Mouse (Mus musculus): ENCODE results near the gene Stip1. TPM values are rescaled to one million over a fixed set of nuclear protein-coding genes. Genes with fewer than 3 reads are reported as not detected.
"Not testable (repeated sequence)": the region's sequence is repeated elsewhere in the genome, so short reads cannot be mapped to it uniquely, and the experiment has no call there.

The Stip1 gene
- total RNA-seq (2021) = 100 to 1,000 TPM; 115 to 117 TPM
- long read RNA-seq, experiment 1, transcript Stip1-201 (14 exons, 2,108 nt) = major isoform, 89 of 108 reads
- long read RNA-seq, experiment 1, partial matches to known transcripts = 16 of 108 reads
- long read RNA-seq, experiment 1, other reads (novel, unspliced or antisense) = 3 of 108 reads
- long read RNA-seq, experiment 2, transcript Stip1-201 (14 exons, 2,108 nt) = major isoform, 129 of 153 reads
- long read RNA-seq, experiment 2, partial matches to known transcripts = 23 of 153 reads
- long read RNA-seq, experiment 2, other reads (novel, unspliced or antisense) = 1 of 153 reads

DNA sequence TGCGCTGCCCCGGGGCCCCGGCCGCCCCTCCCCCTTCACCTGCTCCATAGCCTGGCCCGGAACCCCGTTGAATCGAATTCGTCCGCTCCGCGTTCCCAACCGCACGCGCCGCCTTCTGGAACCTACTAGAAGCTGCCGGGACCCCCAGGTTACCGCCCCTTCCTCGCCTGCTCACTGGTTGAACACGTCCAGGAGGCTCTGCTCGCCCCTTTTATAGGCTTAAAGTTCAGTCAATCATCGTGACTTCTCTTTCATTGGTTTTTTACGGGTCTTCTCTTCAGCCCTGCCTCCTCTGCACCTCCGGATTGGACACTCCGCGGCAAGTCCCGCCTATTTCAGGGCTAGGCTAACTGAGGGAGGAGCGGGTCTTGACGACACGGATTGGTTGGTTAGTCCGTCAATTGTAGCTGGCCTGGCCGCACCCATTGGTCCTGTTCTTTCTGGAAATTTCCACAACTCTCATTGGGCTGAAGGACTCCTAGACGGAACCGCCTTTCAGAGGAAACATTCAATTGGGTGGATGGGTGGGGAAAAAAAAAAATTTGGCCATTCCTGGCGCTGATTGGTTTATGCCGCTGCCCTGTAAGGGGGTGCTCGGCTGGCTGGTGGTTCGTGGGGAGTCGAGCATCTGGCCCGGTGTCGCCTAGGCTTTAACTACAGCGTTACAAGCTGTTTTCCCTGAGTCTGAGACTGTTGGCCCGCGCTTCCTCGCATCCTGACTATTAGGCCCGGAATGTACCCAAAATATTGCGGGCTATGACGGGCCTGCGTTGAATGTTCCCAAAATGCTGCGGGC is at the start of gene Stip1:
TSS of gene Stip1 (minus strand) at position 127 of the 796 bp plus-strand sequence.
- DNase-seq (ENCODE audit: low spot score in 2 of 2) = peak; percentile 88 to 95

DNA sequence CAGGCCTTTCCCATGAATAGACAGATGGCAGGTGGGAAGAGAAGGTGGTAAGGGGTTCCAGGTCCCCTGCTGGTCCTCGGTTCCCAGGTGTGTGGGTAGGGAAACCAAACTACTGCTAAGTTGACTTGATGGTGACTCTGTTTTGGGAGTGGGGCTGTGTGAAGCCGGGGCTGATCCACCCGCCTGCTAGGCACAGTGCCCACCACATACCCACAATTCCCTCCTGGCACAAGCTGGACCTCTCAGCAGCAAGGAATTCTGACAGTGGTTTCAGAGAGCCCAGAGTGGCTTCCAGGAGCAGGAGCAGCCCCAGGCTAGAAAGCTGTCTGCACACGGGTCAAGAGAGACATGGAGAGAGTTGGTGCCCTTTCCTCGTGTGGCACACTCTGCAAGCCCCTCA is 49.3 kb upstream of the Stip1 start:
- DNase-seq (ENCODE audit: low spot score in 2 of 2) = no peak

DNA sequence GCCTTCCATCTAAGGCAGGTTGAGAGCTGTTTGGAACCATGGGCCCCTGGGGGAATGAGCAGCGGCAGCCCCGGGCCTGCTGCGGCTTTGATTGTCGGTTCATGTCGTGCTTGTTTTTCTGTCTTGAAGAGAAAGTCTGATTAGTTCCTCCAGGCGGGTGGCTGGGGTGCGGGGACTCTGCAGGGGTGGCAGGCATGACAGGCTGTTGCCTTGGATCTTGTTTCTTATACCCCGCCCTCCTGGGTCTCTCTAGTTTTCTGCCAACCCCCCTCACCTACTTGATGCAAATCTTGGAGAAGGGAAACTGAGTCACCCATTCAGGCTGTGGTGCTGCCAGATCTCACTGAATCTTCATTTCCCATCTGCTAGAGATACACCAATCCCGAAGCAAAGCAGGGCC is 48.8 kb upstream of the Stip1 start:
- DNase-seq (ENCODE audit: low spot score in 2 of 2) = no peak

DNA sequence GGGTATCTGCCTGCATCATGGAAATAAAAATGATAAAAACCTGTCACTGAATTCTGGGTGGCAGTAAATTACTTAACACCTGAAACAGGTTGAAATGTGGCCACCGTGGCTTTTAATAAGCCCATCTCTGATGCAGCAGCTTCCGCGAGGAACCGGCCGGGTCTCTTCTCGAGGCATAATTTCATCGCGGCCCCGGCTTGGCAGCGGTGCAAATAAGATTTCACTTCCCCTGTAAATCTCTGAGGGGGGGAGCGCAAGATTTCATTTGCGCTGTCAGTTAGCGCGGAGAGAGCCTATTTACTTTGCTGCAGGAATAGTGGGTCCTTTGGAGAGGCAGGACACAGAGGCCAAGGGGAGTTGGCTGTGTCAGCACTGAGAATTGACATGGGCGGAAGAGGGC is 45.0 kb upstream of the Stip1 start:
- no peak for DNase-seq (ENCODE audit: low spot score in 2 of 2)

DNA sequence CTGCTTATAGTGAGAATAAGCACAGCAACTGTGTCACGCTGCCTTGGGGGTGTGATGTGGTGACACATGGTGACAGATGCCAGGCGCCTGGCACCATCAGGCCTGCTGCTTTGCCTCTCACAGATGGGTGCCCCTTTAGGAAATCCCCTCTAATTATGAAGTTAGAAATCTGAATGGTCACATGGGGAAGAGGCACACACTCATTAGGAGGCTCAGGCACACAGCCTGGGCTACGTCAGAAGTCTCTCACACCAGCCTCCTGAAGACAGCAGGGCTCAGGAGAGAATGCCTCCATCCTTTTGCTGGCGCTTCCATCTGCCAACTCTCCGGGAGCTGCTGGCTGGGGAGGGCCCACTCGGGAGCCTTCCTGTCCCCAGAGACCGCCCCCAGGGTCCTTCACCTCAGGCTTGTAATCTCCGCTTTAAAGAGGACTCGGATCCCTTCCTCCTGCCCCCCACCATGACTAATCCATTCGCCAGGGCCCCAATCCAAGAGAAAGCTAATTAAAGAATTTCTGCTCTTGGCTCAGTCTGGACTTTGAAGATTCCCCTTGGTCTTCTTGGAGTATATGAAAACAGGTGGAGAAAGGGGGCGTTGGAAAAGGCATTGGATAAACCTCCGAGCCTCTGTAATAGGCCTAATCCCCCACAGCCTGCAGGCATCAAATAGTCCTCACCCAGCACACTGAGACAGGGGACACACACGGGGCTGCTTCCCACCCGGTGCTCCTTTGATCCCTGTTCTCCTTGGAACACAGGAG is 43.4 kb upstream of the Stip1 start:
- no peak for DNase-seq (ENCODE audit: low spot score in 2 of 2)

DNA sequence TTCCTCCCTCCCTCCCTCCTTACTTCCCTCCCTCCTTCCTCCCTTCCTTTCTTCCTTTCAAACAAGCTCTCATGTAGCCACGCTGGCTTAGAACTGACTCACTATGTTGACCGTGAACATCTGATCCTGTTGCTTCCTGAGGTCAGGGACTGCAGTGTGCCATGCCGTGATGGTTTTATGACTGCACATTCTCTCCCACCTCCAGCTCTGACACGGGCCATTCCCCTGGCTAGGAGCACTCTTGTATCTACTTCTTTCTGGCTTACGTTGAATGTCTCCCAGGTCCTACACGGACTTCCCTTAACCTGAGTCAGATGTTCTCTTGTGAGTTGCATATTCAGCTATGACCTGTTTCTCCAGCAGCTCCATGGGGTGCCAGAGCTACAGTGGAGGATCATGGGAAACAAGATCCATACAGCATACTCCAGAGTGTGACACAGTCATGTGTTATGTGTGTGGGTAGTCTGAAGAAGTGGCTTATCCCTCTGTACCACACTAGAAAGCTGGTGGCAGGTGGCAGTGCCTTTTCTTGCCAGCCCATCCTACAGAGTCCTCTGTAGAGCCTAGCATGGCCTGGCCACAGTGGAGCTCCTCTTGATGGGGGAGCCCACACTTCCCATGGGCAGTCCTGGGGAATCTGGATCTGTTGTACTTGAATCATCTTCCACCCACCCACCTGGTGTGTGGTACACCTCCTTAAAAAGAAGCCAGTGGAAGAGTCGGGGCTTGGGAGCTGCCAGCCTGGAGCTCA is 41.9 kb upstream of the Stip1 start:
- DNase-seq (ENCODE audit: low spot score in 2 of 2) = no peak

DNA sequence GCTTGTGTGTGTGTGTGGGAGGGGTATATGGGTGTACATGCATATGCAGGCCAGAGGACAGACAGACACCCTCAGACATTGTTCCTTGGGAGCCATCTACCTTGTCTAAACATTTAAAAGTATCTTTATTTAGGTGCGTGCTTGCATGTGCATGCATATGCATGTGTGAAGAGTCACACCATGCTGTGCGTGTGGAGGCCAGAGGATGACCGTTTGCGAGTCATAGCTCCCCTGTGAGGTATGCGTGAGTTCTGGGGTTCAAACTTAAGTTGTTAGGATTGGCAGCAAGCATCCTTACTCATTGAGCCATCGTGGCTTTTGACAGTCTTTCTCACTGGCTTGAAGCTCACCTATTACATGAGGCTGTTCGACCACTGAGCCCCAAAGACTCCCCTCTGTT is 38.5 kb upstream of the Stip1 start:
- no peak for DNase-seq (ENCODE audit: low spot score in 2 of 2)

DNA sequence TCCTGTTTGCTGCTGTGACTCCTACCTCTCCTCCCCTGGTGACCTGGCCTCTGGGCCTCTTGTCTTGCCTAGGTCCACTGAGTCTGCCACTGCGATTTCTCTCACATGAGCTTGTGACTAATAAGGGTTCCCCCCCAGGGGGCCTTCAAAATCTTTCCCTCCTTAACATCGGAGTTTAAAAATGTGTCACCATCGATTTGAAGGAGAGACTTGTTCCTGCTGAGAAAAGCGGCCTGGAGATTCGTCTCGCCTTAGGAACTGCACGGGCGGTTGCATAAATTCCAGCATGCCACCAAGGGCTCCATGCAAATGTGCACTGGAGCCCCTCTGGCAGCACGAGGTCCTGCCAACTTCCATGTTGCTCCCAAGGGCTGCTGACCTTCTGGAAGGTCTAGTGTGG is 37.9 kb upstream of the Stip1 start:
- DNase-seq (ENCODE audit: low spot score in 2 of 2) = no peak

DNA sequence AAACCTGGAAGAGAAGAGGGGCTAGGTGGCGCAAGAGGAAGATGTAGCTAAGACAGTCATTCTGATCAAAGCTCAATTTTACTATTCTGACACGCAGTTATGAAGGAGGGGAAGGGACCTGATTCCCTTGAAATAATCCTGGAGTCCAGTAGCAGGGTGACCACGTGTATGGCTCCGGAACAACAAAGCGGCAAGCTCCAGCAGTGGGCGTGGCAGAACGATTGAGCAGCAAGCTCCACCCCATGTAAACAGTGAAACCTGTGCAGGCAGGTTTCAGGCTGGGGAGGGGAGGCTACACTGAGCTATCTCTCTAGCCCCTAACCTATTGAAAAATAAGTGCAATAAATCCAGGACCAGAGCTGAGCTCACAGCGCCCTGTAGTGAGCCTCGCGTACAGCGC is 35.6 kb upstream of the Stip1 start:
- not testable (repeated sequence) for DNase-seq (ENCODE audit: low spot score in 2 of 2)

DNA sequence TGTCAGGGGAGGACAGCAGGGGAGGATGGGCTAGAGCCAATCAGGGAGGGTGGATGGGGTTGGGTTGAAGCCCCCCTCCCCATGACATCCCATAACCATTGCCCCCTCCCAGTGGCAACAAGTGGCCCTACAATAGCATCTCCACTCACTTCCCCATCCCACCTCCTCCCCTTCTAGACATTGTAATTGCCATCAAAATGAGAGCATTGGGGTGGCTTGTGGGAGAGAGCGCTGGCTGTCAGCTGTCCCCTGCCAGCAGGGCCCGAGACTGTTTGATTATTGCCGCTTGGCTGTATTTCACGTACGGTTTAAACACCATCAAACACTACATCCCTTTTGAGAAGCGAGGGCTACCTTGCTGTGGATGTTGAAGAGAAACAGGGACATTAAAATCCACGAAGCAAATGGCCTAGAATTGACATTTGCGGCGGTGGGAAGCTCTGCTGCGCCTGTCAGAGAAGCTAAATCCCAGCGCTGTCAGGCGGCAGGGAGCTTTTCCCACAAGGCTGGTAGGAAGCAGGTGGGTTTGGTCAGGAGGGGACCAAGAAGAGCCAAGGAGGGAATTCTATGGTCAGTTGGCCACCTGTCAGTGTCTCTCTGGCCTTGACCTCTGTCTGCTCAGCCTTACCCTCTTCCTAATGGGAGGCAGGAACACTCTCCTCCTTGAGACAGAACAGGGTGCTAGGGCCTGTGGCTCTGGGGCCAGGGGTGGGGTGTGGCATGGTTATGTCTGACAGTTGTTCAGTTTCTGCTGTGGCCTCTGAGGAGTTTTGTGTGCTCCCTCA is 34.4 kb upstream of the Stip1 start:
- DNase-seq (ENCODE audit: low spot score in 2 of 2) = no peak

DNA sequence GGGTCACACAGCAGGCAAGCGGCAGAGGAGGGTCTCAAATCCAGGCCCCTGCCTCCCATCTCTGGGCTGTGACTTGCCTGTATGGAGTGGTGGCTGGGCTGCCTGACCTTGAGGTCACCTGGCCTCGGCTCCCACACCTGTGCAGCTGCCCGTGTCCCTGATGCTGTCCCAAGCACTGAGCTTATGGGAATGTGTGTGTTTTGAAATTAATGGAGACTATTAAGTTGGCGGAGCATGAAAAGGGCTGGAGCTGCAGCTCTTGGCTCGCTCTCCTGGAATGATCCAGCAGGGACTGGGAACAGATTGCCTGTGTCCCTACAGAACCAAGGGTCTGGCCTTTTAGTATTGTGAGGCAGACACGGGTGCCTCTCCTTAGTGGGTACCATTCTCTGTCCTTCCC is 32.5 kb upstream of the Stip1 start:
- DNase-seq (ENCODE audit: low spot score in 2 of 2) = no peak

DNA sequence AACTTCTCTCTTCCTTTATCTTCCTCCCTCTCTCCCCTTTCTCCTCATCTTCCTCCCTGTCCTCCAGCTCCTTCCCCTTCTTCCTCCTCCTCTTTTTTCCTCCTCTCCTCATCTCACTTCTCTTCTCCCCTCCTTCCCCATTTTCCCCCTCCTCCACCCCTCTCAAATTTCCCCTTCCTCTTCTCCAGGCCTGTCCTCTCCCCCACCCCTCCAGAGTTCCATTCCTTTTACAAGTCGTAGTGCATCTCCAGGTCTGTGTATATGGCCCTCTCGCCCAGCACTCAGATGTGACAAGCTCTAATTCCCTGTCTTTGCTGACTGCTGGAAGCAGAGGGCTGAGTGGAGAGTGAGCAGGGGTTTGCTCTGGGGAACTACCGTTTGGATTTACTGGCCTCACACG is 31.0 kb upstream of the Stip1 start:
- no peak for DNase-seq (ENCODE audit: low spot score in 2 of 2)

DNA sequence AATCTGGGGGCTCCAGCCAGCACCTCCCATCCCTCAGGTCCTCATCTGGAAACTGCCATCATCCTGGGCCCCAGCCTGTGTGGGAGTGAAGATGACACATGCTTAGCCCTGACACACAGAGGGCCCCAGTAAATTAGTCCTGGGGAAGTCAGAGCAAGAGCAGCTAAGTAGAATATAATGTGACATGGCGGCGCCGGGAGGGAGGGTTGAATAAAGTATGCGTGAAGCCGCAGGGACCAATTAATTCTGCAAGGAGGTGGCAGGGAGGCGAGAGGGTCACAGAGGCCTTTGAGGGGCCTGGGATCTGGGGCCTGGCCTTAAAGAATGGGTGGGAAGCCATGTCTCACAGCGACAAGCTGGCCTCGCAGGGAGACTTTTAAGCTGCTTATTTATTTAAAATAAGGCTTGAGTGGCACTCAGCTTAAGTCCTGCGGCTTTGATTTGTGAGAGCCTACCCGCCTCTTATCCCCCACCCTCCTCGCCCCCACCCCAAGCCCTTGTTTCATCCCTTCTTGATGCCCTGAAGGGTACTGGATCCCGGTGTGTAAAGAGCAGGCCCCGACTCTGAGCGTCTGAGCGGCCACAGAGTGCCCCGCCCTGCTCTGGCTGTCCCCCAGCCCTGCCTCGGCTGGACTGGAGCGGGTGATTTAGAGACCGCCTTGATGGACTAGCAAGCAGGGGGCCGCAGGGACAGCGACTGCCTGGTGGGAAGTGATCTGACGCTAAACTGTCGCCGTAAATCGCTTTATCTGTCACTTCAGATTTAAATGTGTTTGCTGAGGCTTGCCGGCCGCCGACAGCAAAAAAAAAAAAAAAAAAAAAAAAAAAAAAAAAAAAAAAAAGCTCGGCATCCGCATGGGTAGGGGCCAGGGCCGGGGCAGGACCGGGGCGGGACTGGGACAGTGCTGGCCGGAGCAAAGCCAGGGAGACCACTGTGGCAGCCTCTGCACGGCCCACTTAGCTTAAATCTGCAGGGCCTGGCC is 30.3 kb upstream of the Stip1 start:
- DNase-seq (ENCODE audit: low spot score in 2 of 2) = no peak

DNA sequence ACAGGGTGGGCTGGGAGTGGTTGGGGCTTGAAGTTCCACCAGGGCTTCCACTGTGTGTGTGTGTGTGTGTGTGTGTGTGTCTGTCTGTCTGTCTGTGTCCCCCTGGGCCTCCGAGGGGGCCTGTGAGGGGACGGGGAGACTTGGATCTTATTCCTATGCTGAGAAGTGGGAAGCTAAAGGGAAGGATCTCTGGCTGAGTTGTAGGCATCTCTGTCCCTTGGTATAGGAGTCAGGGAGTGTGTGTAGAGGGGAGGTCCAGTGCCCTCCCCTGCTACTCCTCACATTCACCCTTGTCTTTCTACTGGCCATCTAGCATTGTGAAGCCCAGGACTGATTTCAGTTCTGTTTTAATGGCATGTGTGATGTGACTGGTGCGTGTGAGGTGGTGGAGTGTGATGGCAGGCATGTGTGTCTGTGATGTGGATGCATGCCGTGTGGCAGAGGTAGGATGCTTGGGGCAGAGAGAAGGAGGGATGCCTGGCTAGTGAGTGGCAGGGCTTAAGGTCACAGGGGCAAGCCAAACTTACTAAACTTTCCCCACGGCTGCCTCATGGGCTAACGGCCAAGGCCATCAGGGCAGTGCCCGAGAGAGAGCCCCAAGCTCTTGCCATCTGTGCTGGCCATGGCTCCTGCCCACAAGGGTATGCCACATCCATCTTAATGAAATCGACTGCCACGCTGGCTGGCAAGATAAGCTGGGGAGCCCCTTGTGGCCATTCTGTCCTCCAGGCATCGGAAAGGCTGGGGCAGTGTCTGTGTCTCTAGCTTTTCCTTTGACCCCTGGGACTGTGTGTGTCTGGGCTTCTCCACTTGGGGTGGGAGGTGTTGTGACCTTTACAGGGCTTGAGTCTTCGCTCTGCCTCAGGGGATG is 29.1 kb upstream of the Stip1 start:
- no peak for DNase-seq (ENCODE audit: low spot score in 2 of 2)

DNA sequence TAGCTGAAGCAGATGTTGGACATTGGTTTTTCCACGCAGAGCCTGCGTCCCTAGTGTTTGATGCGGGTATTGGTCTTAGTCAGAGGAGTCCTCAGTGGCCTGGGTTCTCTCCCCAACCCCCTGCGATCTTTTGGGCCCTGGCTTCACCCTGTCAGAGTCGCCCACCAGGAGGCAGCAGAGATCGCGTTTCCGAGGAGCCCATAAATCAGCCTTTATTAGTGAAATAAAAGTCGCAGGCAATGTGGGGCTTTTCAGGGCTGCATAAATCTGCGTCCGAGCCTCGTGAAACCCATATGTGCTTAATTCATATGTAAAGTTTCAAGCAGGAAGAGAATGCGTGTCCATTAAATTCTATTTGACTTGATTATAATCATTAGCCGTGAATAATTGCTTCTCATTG is 28.4 kb upstream of the Stip1 start:
- peak; percentile 60 to 72 for DNase-seq (ENCODE audit: low spot score in 2 of 2)

DNA sequence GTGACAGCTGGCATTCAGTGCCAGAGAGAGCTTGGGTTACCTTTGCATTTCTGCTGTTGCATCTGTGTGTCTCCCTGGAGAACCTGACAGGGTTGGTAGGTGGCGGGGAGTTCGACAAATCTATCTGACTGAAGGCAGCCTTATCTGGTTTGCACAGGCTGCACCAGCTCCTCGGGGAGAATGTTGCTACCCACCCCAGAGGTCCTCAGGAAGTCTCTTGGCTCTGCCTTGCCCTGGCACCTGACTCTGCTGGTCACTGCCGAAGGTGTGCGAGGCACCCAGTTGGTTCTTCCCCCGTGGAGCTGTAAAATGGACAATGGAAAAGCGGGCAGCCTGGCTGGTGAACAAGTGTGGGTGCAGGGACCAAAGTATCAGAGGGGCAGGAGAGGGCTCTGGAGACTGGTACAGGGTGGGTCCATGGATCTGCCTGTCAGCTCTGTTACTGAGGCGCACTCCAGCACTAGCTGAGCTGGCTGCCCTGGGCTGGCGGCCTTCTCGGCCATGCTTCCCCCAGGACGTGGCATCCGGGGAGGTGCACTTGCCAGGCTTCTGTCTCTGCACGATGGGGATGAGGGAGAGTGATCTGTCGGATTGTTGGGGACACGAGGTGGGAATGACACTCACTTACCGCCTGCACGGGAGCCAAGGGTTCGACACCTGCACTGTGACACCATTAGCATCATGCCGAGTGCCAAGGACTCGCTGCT is 27.7 kb upstream of the Stip1 start:
- no peak for DNase-seq (ENCODE audit: low spot score in 2 of 2)

DNA sequence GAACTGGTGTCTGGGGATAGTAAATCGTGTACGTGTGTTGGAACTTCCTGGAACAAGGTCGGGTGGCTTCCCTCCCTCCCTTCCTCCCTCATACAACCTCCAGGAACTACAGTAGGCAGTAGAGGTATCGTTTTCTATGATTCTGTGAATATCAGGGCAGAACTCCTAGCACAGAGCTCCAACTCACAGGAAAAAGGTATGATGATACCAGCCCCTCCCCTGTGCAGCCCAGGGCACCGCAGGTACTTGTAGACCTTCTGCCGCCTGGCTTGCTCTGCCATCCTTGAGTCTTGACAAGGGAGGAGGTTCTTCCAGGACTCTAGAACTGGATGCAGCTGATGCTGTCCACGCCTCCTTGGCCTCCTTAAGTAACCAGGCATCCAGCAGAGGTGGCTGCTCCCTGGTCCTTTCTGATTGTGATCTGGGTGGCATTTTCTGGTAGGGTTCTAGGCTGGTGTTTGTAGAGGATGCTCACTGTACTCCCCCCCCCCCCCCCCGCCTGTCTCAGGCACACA is 27.1 kb upstream of the Stip1 start:
- no peak for DNase-seq (ENCODE audit: low spot score in 2 of 2)
